In genomic region chrX:77528401-77528800, GRCm38 (mm10) we compare ENCODE assay signal across 26 mouse cellular contexts.
"Had no signal": no experiment of that assay in that cellular context is flagged by ENCODE, and none has a peak within 500 bp of the region (broad histone marks: within the 10 kb centered on the region; RNA-seq: fewer than 3 reads in every experiment).

No protein-coding gene starts in this region.

- H3K4me1 ChIP-seq: intestine, embryonic 15.5 days; limb, embryonic 13.5 days; limb, embryonic 15.5 days; liver, embryonic 12.5 days had no signal

- ATAC-seq: hindbrain, embryonic 16.5 days; inflammation-experienced regulatory T-cells, adult 6 months; intestine, embryonic 15.5 days; liver, embryonic 12.5 days had no signal

- H3K27me3 ChIP-seq: heart, embryonic 12.5 days; hindbrain, embryonic 12.5 days; intestine, embryonic 15.5 days; limb, embryonic 13.5 days; limb, embryonic 15.5 days; liver, embryonic 12.5 days had no signal

- H3K4me3 ChIP-seq: gastrocnemius, adult 2 months; heart, embryonic 10.5 days; heart, embryonic 12.5 days; hindbrain, embryonic 10.5 days; hindbrain, embryonic 12.5 days; intestine, embryonic 15.5 days; limb, embryonic 13.5 days; limb, embryonic 15.5 days; liver, embryonic 12.5 days had no signal

- H3K9ac ChIP-seq: heart, embryonic 12.5 days; hindbrain, embryonic 12.5 days; hindbrain, embryonic 14.5 days; intestine, embryonic 15.5 days; limb, embryonic 13.5 days; limb, embryonic 15.5 days; liver, embryonic 12.5 days; liver, embryonic 14.5 days had no signal

- H3K27ac ChIP-seq: gastrocnemius, adult 2 months; heart, embryonic 10.5 days; hindbrain, embryonic 10.5 days; hindbrain, embryonic 12.5 days; hindbrain, embryonic 14.5 days; intestine, embryonic 15.5 days; kidney, postnatal 0 days; limb, embryonic 13.5 days; limb, embryonic 15.5 days; liver, embryonic 12.5 days; liver, embryonic 14.5 days had no signal

- H3K36me3 ChIP-seq: heart, embryonic 10.5 days; heart, embryonic 12.5 days; hindbrain, embryonic 12.5 days; intestine, embryonic 15.5 days; limb, embryonic 13.5 days; limb, embryonic 15.5 days had no signal

- H3K9me3 ChIP-seq: heart, embryonic 10.5 days; heart, embryonic 12.5 days; hindbrain, embryonic 10.5 days; hindbrain, embryonic 12.5 days; intestine, embryonic 15.5 days; limb, embryonic 13.5 days; limb, embryonic 15.5 days; liver, embryonic 12.5 days had no signal

- H3K4me2 ChIP-seq: heart, embryonic 12.5 days; hindbrain, embryonic 12.5 days; hindbrain, embryonic 14.5 days; intestine, embryonic 15.5 days; limb, embryonic 13.5 days; limb, embryonic 15.5 days; liver, embryonic 12.5 days had no signal

- DNase-seq: gastrocnemius, adult 2 months; gastrocnemius, postnatal 10 days; gastrocnemius, postnatal 25 days; heart, adult 18-20 months; heart, postnatal 10 days; heart, postnatal 4 days; kidney, adult 11 months; kidney, adult 8-10 months; kidney, postnatal 14 days; kidney, postnatal 36 days; layer of hippocampus, adult 9-11 months; layer of hippocampus, postnatal 36 days; left cerebral cortex, postnatal 4 days had no signal
